In the genomic region with DNA sequence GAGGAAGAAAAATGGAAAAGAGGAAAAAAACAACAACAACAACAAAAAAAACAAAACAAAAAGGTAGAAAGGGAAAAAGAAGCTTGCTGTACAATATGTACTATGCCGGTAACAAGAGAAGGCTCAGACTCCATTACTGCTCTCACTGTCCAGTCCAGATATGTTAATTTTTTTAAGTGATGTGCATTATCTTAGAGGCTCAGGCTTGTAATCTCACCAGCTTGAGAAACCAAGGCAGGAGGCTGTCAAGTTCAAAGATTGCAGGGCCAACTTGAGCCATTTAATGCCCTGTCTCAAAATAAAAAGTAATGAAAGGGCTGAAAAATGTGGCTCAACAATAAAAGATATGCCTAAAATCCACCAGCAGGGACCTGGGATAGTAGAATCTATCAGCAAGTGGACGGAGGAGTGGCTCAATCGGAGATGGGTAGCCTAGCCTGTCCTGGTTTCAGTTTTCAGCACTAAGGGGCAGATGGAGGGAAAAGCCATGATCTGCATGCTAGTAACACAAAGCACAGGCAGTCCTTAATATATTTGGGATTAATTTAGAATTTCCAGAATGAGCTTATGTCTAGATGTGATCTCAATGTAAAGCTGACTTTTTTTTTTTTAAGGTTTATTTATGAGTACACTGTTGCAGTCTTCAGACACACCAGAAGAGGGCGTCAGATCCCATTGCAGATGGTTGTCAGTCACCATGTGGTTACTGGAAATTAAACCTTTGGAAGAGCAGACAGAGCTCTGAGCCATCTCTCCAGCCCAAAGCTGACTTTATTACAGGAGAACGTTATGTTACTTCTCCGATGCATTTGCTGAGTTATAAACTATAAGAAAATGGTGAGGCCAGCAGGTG, we compare ENCODE assay signal across 8 mouse cellular contexts. TPM values are rescaled to one million over a fixed set of nuclear protein-coding genes. Genes with fewer than 3 reads are reported as not detected.
DNase-seq lines count a peak whose midpoint lies in the region; ATAC-seq lines count a peak whose summit lies in the region.

No protein-coding gene starts in this region.

- ATAC-seq in CD4-positive, CD25-positive, alpha-beta regulatory T cell, adult 4 months = peak; percentile 45
- peak; percentile 52 for ATAC-seq in neural tube, embryonic 13.5 days (ENCODE audit: low read depth)

- intact Hi-C loops in left cerebral cortex, postnatal 10 days (cut with DNase I) = no loop called here

- peaks cover 31% of the 10 kb centered on the region for H3K36me3 ChIP-seq in embryonic facial prominence, embryonic 10.5 days (replicated peaks)
- peaks cover 31% of the 10 kb centered on the region for H3K36me3 ChIP-seq in limb, embryonic 10.5 days
- peaks cover 24% of the 10 kb centered on the region for H3K36me3 ChIP-seq in neural tube, embryonic 13.5 days

- peak; percentile 22 for DNase-seq in kidney, adult 11 months
- DNase-seq in kidney, adult 18-20 months = no peak
- no peak for DNase-seq in embryonic facial prominence, embryonic 10.5 days (ENCODE audit: low spot score)
- DNase-seq in limb, embryonic 10.5 days (ENCODE audit: low spot score) = no peak
- no peak for DNase-seq in ovary, postnatal 36 days (ENCODE audit: low spot score)
- DNase-seq in left cerebral cortex, postnatal 10 days (ENCODE audit: extremely low spot score in 1 of 2, low spot score in 2 of 2) = no peak

- peak overlapping the region; percentile 87; the same call in 1 of the 2 replicates for H3K4me2 ChIP-seq in neural tube, embryonic 13.5 days

- no peak overlapping the region for H3K27ac ChIP-seq in embryonic facial prominence, embryonic 10.5 days (replicated peaks)
- no peak overlapping the region for H3K27ac ChIP-seq in limb, embryonic 10.5 days
- H3K27ac ChIP-seq in neural tube, embryonic 13.5 days (replicated peaks) = no peak overlapping the region

- H3K4me3 ChIP-seq in embryonic facial prominence, embryonic 10.5 days = peak overlapping the region; percentile 86
- H3K4me3 ChIP-seq in limb, embryonic 10.5 days = peak overlapping the region; percentile 81
- peak overlapping the region; percentile 64 for H3K4me3 ChIP-seq in neural tube, embryonic 13.5 days

- H3K4me1 ChIP-seq in embryonic facial prominence, embryonic 10.5 days = peaks cover 6% of the 10 kb centered on the region
- peaks cover 7% of the 10 kb centered on the region for H3K4me1 ChIP-seq in limb, embryonic 10.5 days
- peaks cover 13% of the 10 kb centered on the region for H3K4me1 ChIP-seq in neural tube, embryonic 13.5 days (replicated peaks)

- 43% methylated on average over 6 of the region's 6 CpGs for WGBS in embryonic facial prominence, embryonic 10.5 days
- WGBS in limb, embryonic 10.5 days = 45% methylated on average over 6 of the region's 6 CpGs
- WGBS in neural tube, embryonic 13.5 days = 37% methylated on average over 6 of the region's 6 CpGs

- H3K27me3 ChIP-seq in embryonic facial prominence, embryonic 10.5 days (replicated peaks; ENCODE audit: low read depth, poor library complexity, severe bottlenecking) = no peaks in the 10 kb centered on the region
- no peaks in the 10 kb centered on the region for H3K27me3 ChIP-seq in limb, embryonic 10.5 days (ENCODE audit: low read depth, poor library complexity, severe bottlenecking)
- H3K27me3 ChIP-seq in neural tube, embryonic 13.5 days = no peaks in the 10 kb centered on the region

- no peak overlapping the region for H3K9ac ChIP-seq in neural tube, embryonic 13.5 days

- H3K9me3 ChIP-seq in embryonic facial prominence, embryonic 10.5 days = no peaks in the 10 kb centered on the region
- H3K9me3 ChIP-seq in limb, embryonic 10.5 days (replicated peaks) = no peaks in the 10 kb centered on the region
- no peaks in the 10 kb centered on the region for H3K9me3 ChIP-seq in neural tube, embryonic 13.5 days

RNA-seq across cellular contexts. Expression of a gene that starts 0.6 kb away (rescaled TPM):
- polyA plus RNA-seq in CD4-positive, CD25-positive, alpha-beta regulatory T cell, adult 4 months (2017; shearing (Covaris generic)) = 100 to 1,000 TPM; 538 to 754 TPM
- 365 and 398 TPM in 2 replicates for polyA plus RNA-seq in embryonic facial prominence, embryonic 10.5 days (2016; fragmentation: Nextera tagmentation; extraction: Ambion mirVana)
- 360 and 392 TPM in 2 replicates for polyA plus RNA-seq in limb, embryonic 10.5 days (2016; fragmentation: Nextera tagmentation; extraction: Ambion mirVana)
- polyA plus RNA-seq in neural tube, embryonic 13.5 days (2015; fragmentation: Nextera tagmentation; extraction: Ambion mirVana) = 392 and 462 TPM in 2 replicates
- total RNA-seq in left cerebral cortex, postnatal 10 days (2021) = 100 to 1,000 TPM; 531 to 541 TPM

RNA-seq across cellular contexts. Expression of a gene that starts 0.7 kb away (rescaled TPM):
- under 1 TPM in 1 of 2 experiments, not detected in 1; 0.24 TPM for polyA plus RNA-seq in CD4-positive, CD25-positive, alpha-beta regulatory T cell, adult 4 months (2017; shearing (Covaris generic))
- 0.13 TPM in 1 of 2 replicates, not detected in the other for polyA plus RNA-seq in embryonic facial prominence, embryonic 10.5 days (2016; fragmentation: Nextera tagmentation; extraction: Ambion mirVana)
- not detected in 2 replicates for polyA plus RNA-seq in limb, embryonic 10.5 days (2016; fragmentation: Nextera tagmentation; extraction: Ambion mirVana)
- polyA plus RNA-seq in neural tube, embryonic 13.5 days (2015; fragmentation: Nextera tagmentation; extraction: Ambion mirVana) = 0.54 and 0.80 TPM in 2 replicates
- 1 to 10 TPM; 1.4 to 1.7 TPM for total RNA-seq in left cerebral cortex, postnatal 10 days (2021)

RNA-seq across cellular contexts. Expression of a gene that starts 13.1 kb away (rescaled TPM):
- 10 to 100 TPM; 16.0 to 21.3 TPM for polyA plus RNA-seq in CD4-positive, CD25-positive, alpha-beta regulatory T cell, adult 4 months (2017; shearing (Covaris generic))
- 31.0 and 33.0 TPM in 2 replicates for polyA plus RNA-seq in embryonic facial prominence, embryonic 10.5 days (2016; fragmentation: Nextera tagmentation; extraction: Ambion mirVana)
- 33.3 and 36.0 TPM in 2 replicates for polyA plus RNA-seq in limb, embryonic 10.5 days (2016; fragmentation: Nextera tagmentation; extraction: Ambion mirVana)
- 31.0 and 34.4 TPM in 2 replicates for polyA plus RNA-seq in neural tube, embryonic 13.5 days (2015; fragmentation: Nextera tagmentation; extraction: Ambion mirVana)
- total RNA-seq in left cerebral cortex, postnatal 10 days (2021) = 10 to 100 TPM; 34.5 to 37.9 TPM

RNA-seq across cellular contexts. Expression of a gene that starts 13.2 kb away (rescaled TPM):
- 100 to 1,000 TPM in 1 of 2 experiments, 10 to 100 TPM in 1; 95.1 to 114 TPM for polyA plus RNA-seq in CD4-positive, CD25-positive, alpha-beta regulatory T cell, adult 4 months (2017; shearing (Covaris generic))
- 179 and 183 TPM in 2 replicates for polyA plus RNA-seq in embryonic facial prominence, embryonic 10.5 days (2016; fragmentation: Nextera tagmentation; extraction: Ambion mirVana)
- 181 and 186 TPM in 2 replicates for polyA plus RNA-seq in limb, embryonic 10.5 days (2016; fragmentation: Nextera tagmentation; extraction: Ambion mirVana)
- polyA plus RNA-seq in neural tube, embryonic 13.5 days (2015; fragmentation: Nextera tagmentation; extraction: Ambion mirVana) = 98.6 and 100 TPM in 2 replicates
- 10 to 100 TPM; 54.8 to 63.6 TPM for total RNA-seq in left cerebral cortex, postnatal 10 days (2021)

RNA-seq across cellular contexts. Expression of a gene that starts 28.5 kb away (rescaled TPM):
- polyA plus RNA-seq in CD4-positive, CD25-positive, alpha-beta regulatory T cell, adult 4 months (2017; shearing (Covaris generic)) = 10 to 100 TPM; 30.3 to 50.6 TPM
- polyA plus RNA-seq in embryonic facial prominence, embryonic 10.5 days (2016; fragmentation: Nextera tagmentation; extraction: Ambion mirVana) = 85.6 and 88.0 TPM in 2 replicates
- 80.3 and 94.7 TPM in 2 replicates for polyA plus RNA-seq in limb, embryonic 10.5 days (2016; fragmentation: Nextera tagmentation; extraction: Ambion mirVana)
- polyA plus RNA-seq in neural tube, embryonic 13.5 days (2015; fragmentation: Nextera tagmentation; extraction: Ambion mirVana) = 44.1 and 45.8 TPM in 2 replicates
- 10 to 100 TPM; 48.2 to 60.9 TPM for total RNA-seq in left cerebral cortex, postnatal 10 days (2021)
